Mouse (Mus musculus) bone marrow macrophage, adult 2 months (primary cell): ENCODE data around the gene H2-M10.4. TPM values are rescaled to one million over a fixed set of nuclear protein-coding genes. Genes with fewer than 3 reads are reported as not detected.

Experiments used
- H3K27ac ChIP-seq: 2 replicates; pipeline ENCODE4 v1.5.1; 2012; ENCODE audit warnings: low read depth, low read length; ENCODE audit not compliant: insufficient read depth
- H3K4me1 ChIP-seq: 2 replicates; pipeline ENCODE4 v1.6.1; 2012; ENCODE audit warnings: low read length; ENCODE audit not compliant: control insufficient read depth, insufficient read depth
- H3K4me3 ChIP-seq: 2 replicates; pipeline ENCODE4 v1.5.1; 2012; ENCODE audit warnings: mild to moderate bottlenecking, low read length, moderate library complexity; ENCODE audit not compliant: insufficient read depth
- CTCF ChIP-seq: IDR thresholded peaks from 2 replicates; pipeline ENCODE4 v1.5.1; 2012; ENCODE audit warnings: low read depth, mild to moderate bottlenecking, low read length, moderate library complexity
- POLR2A ChIP-seq: IDR thresholded peaks from 2 replicates; pipeline ENCODE4 v1.6.1; 2012; ENCODE audit warnings: mild to moderate bottlenecking, low read depth, low read length, borderline replicate concordance
- polyA plus RNA-seq: library from polyadenylated mRNA; stranded (reverse); fragments of >200 nt; gene quantifications from 2 replicates; pipeline ENCODE4 v1.2.4, GENCODE M21; 2012; ENCODE audit not compliant: missing spikeins, insufficient read depth, insufficient read length

Gene H2-M10.4
- polyA plus RNA-seq, 1 experiment: not detected

GRCm38 (mm10) chr17:36415407-36415806, 46.7 kb downstream of the H2-M10.4 start:
- H3K4me1 ChIP-seq: peaks cover 3% of the 10 kb centered on the region; the same call in 1 of the 2 replicates
- no peak for TF ChIP-seq POLR2A
- no peak for TF ChIP-seq CTCF
- no peak overlapping the region for H3K4me3 ChIP-seq
- no peak overlapping the region for H3K27ac ChIP-seq

- no peak for TF ChIP-seq CTCF
- no peak for TF ChIP-seq POLR2A
- no peak overlapping the region for H3K27ac ChIP-seq
- H3K4me1 ChIP-seq: peaks cover 3% of the 10 kb centered on the region; the same call in 1 of the 2 replicates
- no peak overlapping the region for H3K4me3 ChIP-seq
Observed at GRCm38 (mm10) chr17:36414361-36414760, 47.8 kb downstream of the H2-M10.4 start.

Other genes starting within 250 kb of the H2-M10.4 start
- gene Rpp21, start 204.3 kb downstream of the H2-M10.4 start, polyA plus RNA-seq: 69.5 and 84.4 TPM in 2 replicates
- gene Trim39, start 190.1 kb downstream of the H2-M10.4 start, polyA plus RNA-seq: 14.5 and 14.8 TPM in 2 replicates
- gene H2-M10.2, start 175.8 kb downstream of the H2-M10.4 start, polyA plus RNA-seq: not detected in 2 replicates
- not detected in 2 replicates for gene H2-M10.1, start 136.2 kb downstream of the H2-M10.4 start, polyA plus RNA-seq
- gene H2-M10.3, start 93.9 kb downstream of the H2-M10.4 start, polyA plus RNA-seq: not detected in 2 replicates
- not detected in 2 replicates for gene H2-M11, start 84.7 kb upstream of the H2-M10.4 start, polyA plus RNA-seq
- gene H2-M9, start 180.3 kb upstream of the H2-M10.4 start, polyA plus RNA-seq: not detected in 2 replicates
- not detected in 2 replicates for gene H2-M1, start 209.9 kb upstream of the H2-M10.4 start, polyA plus RNA-seq